Mouse (Mus musculus): ENCODE data around the gene Tnfrsf25.
A peak's percentile ranks its signal among the peaks of the same experiment; 100 is the strongest.

Tnfrsf25 gene

GRCm38 (mm10) chr4:152140441-152140840 lies 24.7 kb downstream of the Tnfrsf25 start:
- no peak for DNase-seq (ENCODE audit: low spot score in 2 of 2)

GRCm38 (mm10) chr4:152141521-152142135 lies 25.9 kb downstream of the Tnfrsf25 start:
- no peak for DNase-seq (ENCODE audit: low spot score in 2 of 2)

GRCm38 (mm10) chr4:152143632-152144031 lies 27.9 kb downstream of the Tnfrsf25 start:
- no peak for DNase-seq (ENCODE audit: low spot score in 2 of 2)

GRCm38 (mm10) chr4:152145473-152145872 lies 29.7 kb downstream of the Tnfrsf25 start:
- no peak for DNase-seq (ENCODE audit: low spot score in 2 of 2)

GRCm38 (mm10) chr4:152146033-152146827 lies 30.5 kb downstream of the Tnfrsf25 start:
- DNase-seq (ENCODE audit: low spot score in 2 of 2) = no peak

GRCm38 (mm10) chr4:152150546-152150945 lies 34.8 kb downstream of the Tnfrsf25 start:
- DNase-seq (ENCODE audit: low spot score in 2 of 2) = no peak

- no peak for DNase-seq (ENCODE audit: low spot score in 2 of 2)
Observed at GRCm38 (mm10) chr4:152151451-152151965, 35.8 kb downstream of the Tnfrsf25 start.

GRCm38 (mm10) chr4:152151966-152152544 lies 36.3 kb downstream of the Tnfrsf25 start, which contains the start of gene Espn:
TSS of gene Espn (minus strand) at chr4:152152371.
- peak in 1 of 2 experiments; percentile 52 for DNase-seq (ENCODE audit: low spot score in 2 of 2)

- peak; percentile 72 to 79 for DNase-seq (ENCODE audit: low spot score in 2 of 2)
Observed at GRCm38 (mm10) chr4:152153771-152154177, 38.0 kb downstream of the Tnfrsf25 start.

GRCm38 (mm10) chr4:152155019-152155418 lies 39.3 kb downstream of the Tnfrsf25 start:
- DNase-seq (ENCODE audit: low spot score in 2 of 2) = no peak

GRCm38 (mm10) chr4:152157779-152158584 lies 42.2 kb downstream of the Tnfrsf25 start:
- no peak for DNase-seq (ENCODE audit: low spot score in 2 of 2)

- DNase-seq (ENCODE audit: low spot score in 2 of 2) = no peak
Observed at GRCm38 (mm10) chr4:152158585-152159284, 43.0 kb downstream of the Tnfrsf25 start, which contains the start of gene Hes2. TSS of gene Hes2 (plus strand) at chr4:152158867.

GRCm38 (mm10) chr4:152159285-152159678 lies 43.5 kb downstream of the Tnfrsf25 start:
- DNase-seq (ENCODE audit: low spot score in 2 of 2) = no peak

GRCm38 (mm10) chr4:152160748-152161147 lies 45.0 kb downstream of the Tnfrsf25 start:
- DNase-seq (ENCODE audit: low spot score in 2 of 2) = no peak

GRCm38 (mm10) chr4:152161601-152162000 lies 45.9 kb downstream of the Tnfrsf25 start:
- DNase-seq (ENCODE audit: low spot score in 2 of 2) = no peak

- DNase-seq (ENCODE audit: low spot score in 2 of 2) = no peak
Observed at GRCm38 (mm10) chr4:152162748-152163147, 47.0 kb downstream of the Tnfrsf25 start.

GRCm38 (mm10) chr4:152165036-152165931 lies 49.5 kb downstream of the Tnfrsf25 start:
- no peak for DNase-seq (ENCODE audit: low spot score in 2 of 2)

GRCm38 (mm10) chr4:152168052-152168451 lies 52.3 kb downstream of the Tnfrsf25 start:
- no peak for DNase-seq (ENCODE audit: low spot score in 2 of 2)

GRCm38 (mm10) chr4:152169103-152169502 lies 53.4 kb downstream of the Tnfrsf25 start:
- DNase-seq (ENCODE audit: low spot score in 2 of 2) = no peak
